Mouse (Mus musculus): ENCODE data around the gene Arfgap3. TPM values are rescaled to one million over a fixed set of nuclear protein-coding genes. Genes with fewer than 3 reads are reported as not detected.
"Not testable (repeated sequence)": the region's sequence is repeated elsewhere in the genome, so short reads cannot be mapped to it uniquely, and the experiment has no call there.

Gene Arfgap3
- polyA plus RNA-seq, 1 experiment from 2014 or later = 37.1 TPM

GRCm38 (mm10) chr15:83281303-83281702 lies 68.7 kb downstream of the Arfgap3 start:
- DNase-seq (ENCODE audit: low spot score) = no peak
- H3K27ac ChIP-seq (ENCODE audit: low read depth, low read length) = no peak overlapping the region
- H3K27me3 ChIP-seq (ENCODE audit: control insufficient read depth, insufficient read depth, low read length) = no peaks in the 10 kb centered on the region
- H3K4me1 ChIP-seq (ENCODE audit: control insufficient read depth, insufficient read depth, low read length) = no peaks in the 10 kb centered on the region
- H3K4me2 ChIP-seq (ENCODE audit: low read depth) = no peak overlapping the region
- 76% methylated on average over 11 of the region's 11 CpGs for WGBS
- no peak overlapping the region for H3K4me3 ChIP-seq (ENCODE audit: low read depth, low read length)
- ATAC-seq (ENCODE audit: insufficient read depth, low FRiP score, low TSS enrichment) = no peak
- no peaks in the 10 kb centered on the region for H3K9me3 ChIP-seq (ENCODE audit: control insufficient read depth, low read length)
- no peak overlapping the region for H3K9ac ChIP-seq (ENCODE audit: low read length)
- no peaks in the 10 kb centered on the region for H3K36me3 ChIP-seq (ENCODE audit: control insufficient read depth, insufficient read depth, low read length)

GRCm38 (mm10) chr15:83278579-83278978 lies 71.5 kb downstream of the Arfgap3 start:
- DNase-seq (ENCODE audit: low spot score) (no peak), ATAC-seq (ENCODE audit: insufficient read depth, low FRiP score, low TSS enrichment) (no peak)
- WGBS = 84% methylated on average over 5 of the region's 5 CpGs
- H3K4me2 ChIP-seq (ENCODE audit: low read depth) = no peak overlapping the region
- no peaks in the 10 kb centered on the region for H3K9me3 ChIP-seq (ENCODE audit: control insufficient read depth, low read length)
- H3K9ac ChIP-seq (ENCODE audit: low read length) = no peak overlapping the region
- no peaks in the 10 kb centered on the region for H3K4me1 ChIP-seq (ENCODE audit: control insufficient read depth, insufficient read depth, low read length)
- H3K27ac ChIP-seq (ENCODE audit: low read depth, low read length) = no peak overlapping the region
- no peaks in the 10 kb centered on the region for H3K27me3 ChIP-seq (ENCODE audit: control insufficient read depth, insufficient read depth, low read length)
- H3K4me3 ChIP-seq (ENCODE audit: low read depth, low read length) = no peak overlapping the region
- no peaks in the 10 kb centered on the region for H3K36me3 ChIP-seq (ENCODE audit: control insufficient read depth, insufficient read depth, low read length)

GRCm38 (mm10) chr15:83277451-83277850 lies 72.6 kb downstream of the Arfgap3 start:
- ATAC-seq (ENCODE audit: insufficient read depth, low FRiP score, low TSS enrichment) (no peak), DNase-seq (ENCODE audit: low spot score) (no peak)
- H3K4me3 ChIP-seq (ENCODE audit: low read depth, low read length) = no peak overlapping the region
- H3K9me3 ChIP-seq (ENCODE audit: control insufficient read depth, low read length) = no peaks in the 10 kb centered on the region
- no peak overlapping the region for H3K9ac ChIP-seq (ENCODE audit: low read length)
- H3K36me3 ChIP-seq (ENCODE audit: control insufficient read depth, insufficient read depth, low read length) = no peaks in the 10 kb centered on the region
- no peaks in the 10 kb centered on the region for H3K4me1 ChIP-seq (ENCODE audit: control insufficient read depth, insufficient read depth, low read length)
- H3K27ac ChIP-seq (ENCODE audit: low read depth, low read length) = no peak overlapping the region
- no peaks in the 10 kb centered on the region for H3K27me3 ChIP-seq (ENCODE audit: control insufficient read depth, insufficient read depth, low read length)
- WGBS = 90% methylated on average over 4 of the region's 4 CpGs
- no peak overlapping the region for H3K4me2 ChIP-seq (ENCODE audit: low read depth)

GRCm38 (mm10) chr15:83274237-83274636 lies 75.8 kb downstream of the Arfgap3 start:
- H3K27ac ChIP-seq (ENCODE audit: low read depth, low read length); ATAC-seq (ENCODE audit: insufficient read depth, low FRiP score, low TSS enrichment); H3K4me3 ChIP-seq (ENCODE audit: low read depth, low read length); H3K4me1 ChIP-seq (ENCODE audit: control insufficient read depth, insufficient read depth, low read length); H3K27me3 ChIP-seq (ENCODE audit: control insufficient read depth, insufficient read depth, low read length); H3K9ac ChIP-seq (ENCODE audit: low read length); H3K36me3 ChIP-seq (ENCODE audit: control insufficient read depth, insufficient read depth, low read length); H3K9me3 ChIP-seq (ENCODE audit: control insufficient read depth, low read length); H3K4me2 ChIP-seq (ENCODE audit: low read depth); DNase-seq (ENCODE audit: low spot score): not testable (repeated sequence)

GRCm38 (mm10) chr15:83273017-83273416 lies 77.0 kb downstream of the Arfgap3 start:
- H3K27me3 ChIP-seq (ENCODE audit: control insufficient read depth, insufficient read depth, low read length) = no peaks in the 10 kb centered on the region
- 93% methylated on average over 2 of the region's 2 CpGs for WGBS
- no peaks in the 10 kb centered on the region for H3K9me3 ChIP-seq (ENCODE audit: control insufficient read depth, low read length)
- no peaks in the 10 kb centered on the region for H3K4me1 ChIP-seq (ENCODE audit: control insufficient read depth, insufficient read depth, low read length)
- no peak overlapping the region for H3K9ac ChIP-seq (ENCODE audit: low read length)
- no peak for ATAC-seq (ENCODE audit: insufficient read depth, low FRiP score, low TSS enrichment)
- H3K4me3 ChIP-seq (ENCODE audit: low read depth, low read length) = no peak overlapping the region
- no peak for DNase-seq (ENCODE audit: low spot score)
- H3K27ac ChIP-seq (ENCODE audit: low read depth, low read length) = no peak overlapping the region
- H3K4me2 ChIP-seq (ENCODE audit: low read depth) = no peak overlapping the region
- H3K36me3 ChIP-seq (ENCODE audit: control insufficient read depth, insufficient read depth, low read length) = no peaks in the 10 kb centered on the region

- H3K9me3 ChIP-seq (ENCODE audit: control insufficient read depth, low read length); DNase-seq (ENCODE audit: low spot score); H3K4me3 ChIP-seq (ENCODE audit: low read depth, low read length); H3K27me3 ChIP-seq (ENCODE audit: control insufficient read depth, insufficient read depth, low read length); H3K9ac ChIP-seq (ENCODE audit: low read length); H3K36me3 ChIP-seq (ENCODE audit: control insufficient read depth, insufficient read depth, low read length); H3K27ac ChIP-seq (ENCODE audit: low read depth, low read length); ATAC-seq (ENCODE audit: insufficient read depth, low FRiP score, low TSS enrichment); H3K4me2 ChIP-seq (ENCODE audit: low read depth); H3K4me1 ChIP-seq (ENCODE audit: control insufficient read depth, insufficient read depth, low read length): not testable (repeated sequence)
- WGBS = 25% methylated on average over 9 of the region's 9 CpGs
These were observed 78.8 kb downstream of the Arfgap3 start for GRCm38 (mm10) chr15:83271221-83271620.

GRCm38 (mm10) chr15:83269985-83270384 lies 80.1 kb downstream of the Arfgap3 start:
- H3K9me3 ChIP-seq (ENCODE audit: control insufficient read depth, low read length); H3K4me1 ChIP-seq (ENCODE audit: control insufficient read depth, insufficient read depth, low read length); ATAC-seq (ENCODE audit: insufficient read depth, low FRiP score, low TSS enrichment); H3K4me2 ChIP-seq (ENCODE audit: low read depth); H3K4me3 ChIP-seq (ENCODE audit: low read depth, low read length); H3K36me3 ChIP-seq (ENCODE audit: control insufficient read depth, insufficient read depth, low read length); H3K27ac ChIP-seq (ENCODE audit: low read depth, low read length); H3K27me3 ChIP-seq (ENCODE audit: control insufficient read depth, insufficient read depth, low read length); DNase-seq (ENCODE audit: low spot score); H3K9ac ChIP-seq (ENCODE audit: low read length): not testable (repeated sequence)
- WGBS = 94% methylated on average over 6 of the region's 6 CpGs

- H3K4me3 ChIP-seq (ENCODE audit: low read depth, low read length); H3K27me3 ChIP-seq (ENCODE audit: control insufficient read depth, insufficient read depth, low read length); H3K36me3 ChIP-seq (ENCODE audit: control insufficient read depth, insufficient read depth, low read length); H3K4me1 ChIP-seq (ENCODE audit: control insufficient read depth, insufficient read depth, low read length); H3K9me3 ChIP-seq (ENCODE audit: control insufficient read depth, low read length); DNase-seq (ENCODE audit: low spot score); H3K9ac ChIP-seq (ENCODE audit: low read length); ATAC-seq (ENCODE audit: insufficient read depth, low FRiP score, low TSS enrichment); H3K27ac ChIP-seq (ENCODE audit: low read depth, low read length); H3K4me2 ChIP-seq (ENCODE audit: low read depth): not testable (repeated sequence)
- 72% methylated on average over 6 of the region's 7 CpGs for WGBS
These were observed 81.6 kb downstream of the Arfgap3 start for GRCm38 (mm10) chr15:83268428-83268827.

- WGBS = 30% methylated on average over 1 of the region's 1 CpGs
- ATAC-seq (ENCODE audit: insufficient read depth, low FRiP score, low TSS enrichment) = no peak
These were observed 84.8 kb downstream of the Arfgap3 start for GRCm38 (mm10) chr15:83265269-83265668.

More at GRCm38 (mm10) chr15:83265269-83265668, 84.8 kb downstream of the Arfgap3 start:
- Histone ChIP-seq H3K9ac (ENCODE audit: low read length) (no peak overlapping the region), H3K4me1 (ENCODE audit: control insufficient read depth, insufficient read depth, low read length) (no peaks in the 10 kb centered on the region), H3K27me3 (ENCODE audit: control insufficient read depth, insufficient read depth, low read length) (no peaks in the 10 kb centered on the region), H3K36me3 (ENCODE audit: control insufficient read depth, insufficient read depth, low read length) (no peaks in the 10 kb centered on the region), H3K27ac (ENCODE audit: low read depth, low read length) (no peak overlapping the region), H3K4me3 (ENCODE audit: low read depth, low read length) (no peak overlapping the region), H3K9me3 (ENCODE audit: control insufficient read depth, low read length) (no peaks in the 10 kb centered on the region), H3K4me2 (ENCODE audit: low read depth) (no peak overlapping the region)
- DNase-seq (ENCODE audit: low spot score) = no peak

All from neural tube, embryonic 11.5 days (tissue).